Mouse (Mus musculus) granulocyte monocyte progenitor cell, adult 5-6 weeks (primary cell): ENCODE data around the gene Lrsam1. TPM values are rescaled to one million over a fixed set of nuclear protein-coding genes. Genes with fewer than 3 reads are reported as not detected.
A peak's percentile ranks its signal among the peaks of the same experiment; 100 is the strongest.

Experiments
- ATAC-seq: replicated peaks from 2 replicates; pipeline ENCODE4 v1.8.0; 2016; ENCODE audit warnings: mild to moderate bottlenecking, moderate TSS enrichment, inconsistent platforms; ENCODE audit not compliant: poor library complexity, severe bottlenecking
- total RNA-seq, 2 experiments: library from RNA; stranded (forward) in 1 of 2; stranded (reverse) in 1 of 2; fragments of 200-712, 200-1000 nt in 1 of 2; fragments of >200 nt in 1 of 2; fragmentation: Nextera tagmentation in 1 of 2; gene quantifications; 2 replicates each; pipeline ENCODE4 v1.2.3; 2014 to 2017

Gene Lrsam1
- total RNA-seq, 2 experiments from 2014 or later, result 3.2 to 9.6 TPM

- ATAC-seq, result peak; percentile 74
Observed at GRCm38 (mm10) chr2:32928235-32928946, 33.0 kb downstream of the Lrsam1 start.

GRCm38 (mm10) chr2:32927624-32928234 is 33.7 kb downstream of the Lrsam1 start:
- ATAC-seq, result no peak

- ATAC-seq, result no peak
Observed at GRCm38 (mm10) chr2:32926330-32927075, 34.9 kb downstream of the Lrsam1 start.

- ATAC-seq, result no peak
Observed at GRCm38 (mm10) chr2:32924306-32924844, 37.0 kb downstream of the Lrsam1 start.

GRCm38 (mm10) chr2:32923551-32924250 is 37.7 kb downstream of the Lrsam1 start:
- no peak for ATAC-seq

- ATAC-seq, result no peak
Observed at GRCm38 (mm10) chr2:32922564-32922963, 38.9 kb downstream of the Lrsam1 start.

- no peak for ATAC-seq
Observed at GRCm38 (mm10) chr2:32921801-32922380, 39.5 kb downstream of the Lrsam1 start.

- ATAC-seq, result no peak
Observed at GRCm38 (mm10) chr2:32921235-32921634, 40.2 kb downstream of the Lrsam1 start.

GRCm38 (mm10) chr2:32918391-32918790 is 43.0 kb downstream of the Lrsam1 start:
- no peak for ATAC-seq

GRCm38 (mm10) chr2:32917526-32917925 is 43.9 kb downstream of the Lrsam1 start:
- ATAC-seq, result peak; percentile 97

GRCm38 (mm10) chr2:32914896-32915295 is 46.5 kb downstream of the Lrsam1 start:
- ATAC-seq, result no peak

- ATAC-seq, result no peak
Observed at GRCm38 (mm10) chr2:32914362-32914761, 47.1 kb downstream of the Lrsam1 start.

GRCm38 (mm10) chr2:32912210-32912804 is 49.1 kb downstream of the Lrsam1 start:
- ATAC-seq, result peak; percentile 81

- no peak for ATAC-seq
Observed at GRCm38 (mm10) chr2:32911639-32912182, 49.7 kb downstream of the Lrsam1 start.

- no peak for ATAC-seq
Observed at GRCm38 (mm10) chr2:32908796-32909195, 52.6 kb downstream of the Lrsam1 start.

GRCm38 (mm10) chr2:32908272-32908671 is 53.1 kb downstream of the Lrsam1 start:
- ATAC-seq, result no peak

- ATAC-seq, result no peak
Observed at GRCm38 (mm10) chr2:32907442-32907841, 54.0 kb downstream of the Lrsam1 start.

GRCm38 (mm10) chr2:32905297-32905696 is 56.1 kb downstream of the Lrsam1 start:
- no peak for ATAC-seq

GRCm38 (mm10) chr2:32904637-32905036 is 56.8 kb downstream of the Lrsam1 start:
- ATAC-seq, result no peak
